Mouse (Mus musculus) cerebellum, adult 2 months (tissue): ENCODE measurements around the gene Cc2d2b.

Source experiments
- CTCF ChIP-seq: fragments of 200-500 bp; IDR thresholded peaks from 2 replicates; pipeline ENCODE4 v1.5.1; 2011; ENCODE audit warnings: low read depth, mild to moderate bottlenecking, control low read depth, low read length, moderate library complexity, borderline replicate concordance; ENCODE audit not compliant: insufficient read depth
- POLR2A ChIP-seq: fragments of 200-500 bp; IDR thresholded peaks from 2 replicates; pipeline ENCODE4 v1.6.1; 2011; ENCODE audit warnings: low read length, control low read depth, borderline replicate concordance; ENCODE audit not compliant: insufficient read depth

- TF ChIP-seq CTCF, result no peak
- TF ChIP-seq POLR2A, result no peak
Measured at GRCm38 (mm10) chr19:40748559-40748958, at the start of gene Cc2d2b.
